ENCODE assay signal across 26 mouse cellular contexts in the genomic region with DNA sequence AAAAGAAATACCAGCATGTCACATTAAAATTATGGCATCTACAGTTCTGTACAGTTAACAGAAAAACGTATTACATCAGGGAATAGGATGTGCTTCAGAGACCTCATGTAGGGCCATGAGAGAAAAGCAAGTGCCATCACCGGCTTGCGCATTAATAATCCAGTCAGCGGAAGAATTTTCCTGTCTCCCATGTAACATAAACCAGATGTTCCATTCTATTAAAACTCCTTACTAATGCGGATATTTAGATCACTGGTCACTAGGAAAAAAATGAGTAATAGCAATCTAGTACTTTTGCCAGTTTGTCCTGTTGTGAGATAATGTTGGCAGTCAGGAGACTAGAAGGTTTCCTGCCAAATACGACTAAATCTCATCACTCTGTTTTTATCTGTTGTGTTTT.
A peak's percentile ranks its signal among the peaks of the same experiment; 100 is the strongest.
DNase-seq lines count a peak whose midpoint lies in the region; ATAC-seq and TF ChIP-seq lines count a peak whose summit lies in the region.
"Had no signal": no experiment of that assay in that cellular context is flagged by ENCODE, and none has a peak within 500 bp of the region (broad histone marks: within the 10 kb centered on the region; RNA-seq: fewer than 3 reads in every experiment).

No protein-coding gene starts in this region.

- no peak for ATAC-seq in kidney, postnatal 0 days (replicated peaks; ENCODE audit: low FRiP score, low read depth)
- no peak for ATAC-seq in kidney, embryonic 16.5 days (ENCODE audit: low FRiP score, low TSS enrichment)
- no peak for ATAC-seq in hindbrain, postnatal 0 days
- ATAC-seq: forebrain, postnatal 0 days; intestine, embryonic 16.5 days; Patski had no signal

- H3K27ac ChIP-seq in kidney, postnatal 0 days: no peak overlapping the region
- H3K27ac ChIP-seq in kidney, embryonic 16.5 days (ENCODE audit: low read length): no peak overlapping the region
- no peak overlapping the region for H3K27ac ChIP-seq in hindbrain, postnatal 0 days
- H3K27ac ChIP-seq: hindbrain, embryonic 12.5 days; liver, embryonic 15.5 days; macrophage; midbrain, embryonic 12.5 days; neural tube, embryonic 13.5 days had no signal

- H3K4me3 ChIP-seq in kidney, postnatal 0 days (replicated peaks; ENCODE audit: low read depth, low read length): no peak overlapping the region
- H3K4me3 ChIP-seq in kidney, embryonic 16.5 days (ENCODE audit: low read length): no peak overlapping the region
- H3K4me3 ChIP-seq in hindbrain, postnatal 0 days (ENCODE audit: low read length): no peak overlapping the region
- H3K4me3 ChIP-seq: hindbrain, embryonic 12.5 days; liver, embryonic 15.5 days; midbrain, embryonic 12.5 days; myocyte; neural tube, embryonic 13.5 days had no signal

- H3K27me3 ChIP-seq in kidney, postnatal 0 days (ENCODE audit: insufficient read depth, low read length): no peaks in the 10 kb centered on the region
- H3K27me3 ChIP-seq in kidney, embryonic 16.5 days (ENCODE audit: insufficient read depth, low read length): no peaks in the 10 kb centered on the region
- H3K27me3 ChIP-seq in hindbrain, postnatal 0 days (ENCODE audit: insufficient read depth, low read length): no peaks in the 10 kb centered on the region
- H3K27me3 ChIP-seq: hindbrain, embryonic 12.5 days; liver, embryonic 15.5 days; midbrain, embryonic 12.5 days; neural tube, embryonic 13.5 days; Patski had no signal

- WGBS in kidney, postnatal 0 days: 58% methylated on average over 6 of the region's 6 CpGs
- WGBS in kidney, embryonic 16.5 days: 62% methylated on average over 6 of the region's 6 CpGs
- 74% methylated on average over 6 of the region's 6 CpGs for WGBS in hindbrain, postnatal 0 days

- no peak overlapping the region for H3K4me2 ChIP-seq in kidney, postnatal 0 days (ENCODE audit: low read length)
- no peak overlapping the region for H3K4me2 ChIP-seq in kidney, embryonic 16.5 days (replicated peaks; ENCODE audit: low read depth, low read length)
- no peak overlapping the region for H3K4me2 ChIP-seq in hindbrain, postnatal 0 days (ENCODE audit: low read depth, low read length)
- H3K4me2 ChIP-seq: hindbrain, embryonic 12.5 days; liver, embryonic 15.5 days; midbrain, embryonic 12.5 days; neural tube, embryonic 13.5 days had no signal

- DNase-seq in kidney, postnatal 0 days (ENCODE audit: low spot score): peak; percentile 42
- DNase-seq in 3T3-L1 (ENCODE audit: low read depth, low spot score): peak; percentile 80
- DNase-seq in Muller cell, postnatal 12 days (ENCODE audit: inconsistent ontology term): peak; percentile 2
- DNase-seq in mesoderm, embryonic 11.5 days (ENCODE audit: low read depth, low spot score): peak; percentile 36
- DNase-seq in cerebellum, adult 11 months: no peak
- DNase-seq in hindbrain, postnatal 0 days (ENCODE audit: low spot score): no peak
- DNase-seq: adrenal gland, postnatal 14 days; B cell, adult 2 months; cerebellum, adult 18-20 months; cerebellum, postnatal 14 days; forebrain, postnatal 0 days; heart, postnatal 36 days; kidney, adult 8-10 months; kidney, postnatal 14 days; layer of hippocampus, adult 9-11 months; right cerebral cortex, postnatal 4 days; thymus, postnatal 4 days had no signal

- TF ChIP-seq CTCF in kidney, postnatal 0 days (IDR thresholded peaks at IDR 0.05; ENCODE audit: low read depth): no peak
- no peak for TF ChIP-seq CTCF in hindbrain, postnatal 0 days (IDR thresholded peaks at IDR 0.05; ENCODE audit: low read depth)

- no peaks in the 10 kb centered on the region for H3K4me1 ChIP-seq in kidney, postnatal 0 days (replicated peaks; ENCODE audit: insufficient read depth, low read length)
- H3K4me1 ChIP-seq in kidney, embryonic 16.5 days (ENCODE audit: insufficient read depth, low read length): 0 out of 2 replicates have a peak, but pooled peaks cover 3% of the 10 kb centered on the region
- no peaks in the 10 kb centered on the region for H3K4me1 ChIP-seq in hindbrain, postnatal 0 days (ENCODE audit: insufficient read depth, low read length)
- H3K4me1 ChIP-seq: hindbrain, embryonic 12.5 days; liver, embryonic 15.5 days; midbrain, embryonic 12.5 days had no signal

- H3K9me3 ChIP-seq in kidney, postnatal 0 days (replicated peaks; ENCODE audit: low read length): no peaks in the 10 kb centered on the region
- H3K9me3 ChIP-seq in kidney, embryonic 16.5 days (ENCODE audit: low read length): no peaks in the 10 kb centered on the region
- no peaks in the 10 kb centered on the region for H3K9me3 ChIP-seq in hindbrain, postnatal 0 days (ENCODE audit: low read length)
- H3K9me3 ChIP-seq: hindbrain, embryonic 12.5 days; liver, embryonic 15.5 days; midbrain, embryonic 12.5 days; neural tube, embryonic 13.5 days had no signal

- H3K36me3 ChIP-seq in kidney, postnatal 0 days (ENCODE audit: insufficient read depth, low read length): no peaks in the 10 kb centered on the region
- no peaks in the 10 kb centered on the region for H3K36me3 ChIP-seq in kidney, embryonic 16.5 days (ENCODE audit: insufficient read depth, low read length)
- no peaks in the 10 kb centered on the region for H3K36me3 ChIP-seq in hindbrain, postnatal 0 days (ENCODE audit: insufficient read depth, low read length)
- H3K36me3 ChIP-seq: hindbrain, embryonic 12.5 days; liver, embryonic 15.5 days; midbrain, embryonic 12.5 days; neural tube, embryonic 13.5 days had no signal

- no peak overlapping the region for H3K9ac ChIP-seq in kidney, postnatal 0 days (ENCODE audit: low read depth, low read length)
- H3K9ac ChIP-seq in kidney, embryonic 16.5 days (replicated peaks; ENCODE audit: low read length): no peak overlapping the region
- H3K9ac ChIP-seq in hindbrain, postnatal 0 days (replicated peaks; ENCODE audit: low read length): no peak overlapping the region
- H3K9ac ChIP-seq: forebrain, postnatal 0 days; hindbrain, embryonic 12.5 days; liver, embryonic 15.5 days; midbrain, embryonic 12.5 days; neural tube, embryonic 13.5 days had no signal

Comparison
In these comparisons a context has a peak if more than half of its experiments do, and no peak if none do; other contexts are left out.
1. DNase-seq: peak in kidney, postnatal 0 days (single experiment), 3T3-L1 (single experiment), Muller cell, postnatal 12 days (single experiment) and mesoderm, embryonic 11.5 days (single experiment); none in cerebellum, adult 11 months (single experiment) and hindbrain, postnatal 0 days (single experiment).